Mouse (Mus musculus) lung, adult 2 months (tissue): ENCODE measurements at regions not wholly inside any gene's neighbourhood (a gene's known extent, or its start where the extent isn't known, plus 50 kb on each side); places are given as distances from the start of the nearest gene placed in this dataset.

Source experiments
- CTCF ChIP-seq: fragments of 200-500 bp; IDR thresholded peaks from 2 replicates; pipeline ENCODE4 v1.5.1; 2011; ENCODE audit warnings: mild to moderate bottlenecking, low read length, control low read depth; ENCODE audit not compliant: insufficient read depth
- POLR2A ChIP-seq: fragments of 200-500 bp; IDR thresholded peaks from 2 replicates; pipeline ENCODE4 v1.6.1; 2011; ENCODE audit warnings: low read depth, mild to moderate bottlenecking, control low read depth, low read length, borderline replicate concordance; ENCODE audit errors: extremely low read depth

DNA sequence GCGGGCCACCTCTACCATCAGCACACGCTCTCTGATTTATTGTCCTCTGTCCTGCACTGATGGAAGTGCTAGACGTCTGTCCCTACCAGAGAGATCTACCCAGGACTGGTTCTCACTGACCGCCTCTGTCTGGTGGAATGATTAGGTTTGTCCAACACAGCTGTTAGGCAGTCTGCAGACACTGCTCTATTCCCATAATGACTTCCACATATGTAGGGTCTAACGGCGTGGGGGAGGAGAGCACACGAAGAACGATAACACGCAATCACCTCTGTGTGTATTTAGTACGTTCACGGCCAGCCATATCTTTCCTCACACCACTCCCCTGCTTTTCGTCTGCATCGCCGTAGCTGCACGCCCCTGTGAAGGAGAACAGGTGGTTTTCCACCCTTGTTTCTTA is 165.0 kb downstream of the Cand1 start:
- TF ChIP-seq CTCF (no peak), POLR2A (no peak)
